Mouse (Mus musculus) cerebellum, adult 11-12 months (tissue): ENCODE data around the gene Rbm19.
"Not testable (repeated sequence)": the region's sequence is repeated elsewhere in the genome, so short reads cannot be mapped to it uniquely, and the experiment has no call there.

Source experiments
- DNase-seq: peaks from one replicate; pipeline ENCODE4 v3.0.0; 2022

The Rbm19 gene

GRCm38 (mm10) chr5:120116261-120117050 lies at the start of gene Rbm19:
TSS of gene Rbm19 (plus strand) at chr5:120116465.
- peak; percentile 91 for DNase-seq

GRCm38 (mm10) chr5:120067266-120067665 lies 49.0 kb upstream of the Rbm19 start:
- DNase-seq = no peak

GRCm38 (mm10) chr5:120074101-120074500 lies 42.2 kb upstream of the Rbm19 start:
- no peak for DNase-seq

GRCm38 (mm10) chr5:120080027-120080426 lies 36.2 kb upstream of the Rbm19 start:
- no peak for DNase-seq

GRCm38 (mm10) chr5:120080468-120080867 lies 35.8 kb upstream of the Rbm19 start:
- DNase-seq = no peak

- peak; percentile 42 for DNase-seq
These were observed 27.7 kb upstream of the Rbm19 start for GRCm38 (mm10) chr5:120088561-120088960.

GRCm38 (mm10) chr5:120094602-120095001 lies 21.7 kb upstream of the Rbm19 start:
- no peak for DNase-seq

GRCm38 (mm10) chr5:120097042-120097441 lies 19.2 kb upstream of the Rbm19 start:
- DNase-seq = no peak

GRCm38 (mm10) chr5:120100814-120101213 lies 15.5 kb upstream of the Rbm19 start:
- DNase-seq = no peak

- DNase-seq = no peak
These were observed 14.2 kb upstream of the Rbm19 start for GRCm38 (mm10) chr5:120102097-120102496.

- no peak for DNase-seq
These were observed 13.5 kb upstream of the Rbm19 start for GRCm38 (mm10) chr5:120102732-120103131.

GRCm38 (mm10) chr5:120103458-120103857 lies 12.8 kb upstream of the Rbm19 start:
- DNase-seq = no peak

- DNase-seq = no peak
These were observed 9.7 kb upstream of the Rbm19 start for GRCm38 (mm10) chr5:120106424-120107073.

GRCm38 (mm10) chr5:120114361-120114760 lies 1.9 kb upstream of the Rbm19 start:
- DNase-seq = no peak

GRCm38 (mm10) chr5:120117161-120117560 lies 896 bp downstream of the Rbm19 start:
- not testable (repeated sequence) for DNase-seq

GRCm38 (mm10) chr5:120124881-120125690 lies 8.8 kb downstream of the Rbm19 start:
- DNase-seq = no peak

GRCm38 (mm10) chr5:120127641-120128040 lies 11.4 kb downstream of the Rbm19 start:
- no peak for DNase-seq

- DNase-seq = no peak
These were observed 12.2 kb downstream of the Rbm19 start for GRCm38 (mm10) chr5:120128511-120128910.

GRCm38 (mm10) chr5:120129070-120129469 lies 12.8 kb downstream of the Rbm19 start:
- DNase-seq = no peak

- no peak for DNase-seq
These were observed 13.5 kb downstream of the Rbm19 start for GRCm38 (mm10) chr5:120129761-120130160.

GRCm38 (mm10) chr5:120130163-120130562 lies 13.9 kb downstream of the Rbm19 start:
- no peak for DNase-seq

- DNase-seq = no peak
These were observed 15.3 kb downstream of the Rbm19 start for GRCm38 (mm10) chr5:120131600-120131999.

GRCm38 (mm10) chr5:120134000-120134399 lies 17.7 kb downstream of the Rbm19 start:
- DNase-seq = no peak
